In the genomic region with DNA sequence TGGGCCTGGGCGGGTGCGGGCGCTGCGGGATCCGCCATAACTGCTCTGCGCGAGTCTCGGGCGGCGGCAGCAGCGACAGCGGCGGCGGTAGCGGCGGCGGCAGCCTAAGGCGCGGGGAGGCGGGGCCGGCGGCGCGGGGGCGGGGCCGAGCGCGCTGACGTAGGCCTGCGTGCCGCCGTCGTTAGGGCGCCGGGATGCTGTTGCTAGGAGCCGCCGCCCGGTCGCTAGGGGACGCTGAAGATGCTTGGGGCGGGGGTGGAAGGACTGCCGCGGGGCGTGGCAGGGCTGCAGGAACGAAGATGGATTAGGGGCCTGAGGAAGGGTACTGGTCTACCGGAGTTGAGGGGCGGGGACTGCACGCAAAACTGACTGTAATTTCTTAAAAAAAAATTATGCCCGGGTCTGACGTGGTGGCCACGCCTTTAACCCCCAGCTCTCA, we compare ENCODE assay signal across 8 mouse cellular contexts. TPM values are rescaled to one million over a fixed set of nuclear protein-coding genes. Genes with fewer than 3 reads are reported as not detected.
DNase-seq lines count a peak whose midpoint lies in the region; ATAC-seq lines count a peak whose summit lies in the region.

TSS of gene Ube2o (minus strand) at position 72 of the 439 bp plus-strand sequence.

- WGBS in intestine, embryonic 14.5 days, result under 1% methylated on average over 45 of the region's 51 CpGs

- intact Hi-C loops in left cerebral cortex, postnatal 10 days (cut with DNase I), result no loop called here

- DNase-seq in adrenal gland, adult 2 months, result peak; percentile 92
- peak; percentile 87 for DNase-seq in embryo, embryonic 10.5 days (ENCODE audit: low spot score)
- DNase-seq in gastrocnemius, postnatal 25 days, result peak; percentile 87
- no peak for DNase-seq in intestine, embryonic 14.5 days (ENCODE audit: low spot score)
- DNase-seq in left cerebral cortex, postnatal 10 days (ENCODE audit: extremely low spot score in 1 of 2, low spot score in 2 of 2), result peak; percentile 83 to 93
- peak; percentile 79 to 82 for DNase-seq in right cerebral cortex, postnatal 36 days (ENCODE audit: low spot score in 2 of 2)
- DNase-seq in yolk sac, embryonic 10.5 days (ENCODE audit: low spot score), result peak; percentile 79

- H3K9me3 ChIP-seq in intestine, embryonic 14.5 days (ENCODE audit: control insufficient read depth, low read length), result no peaks in the 10 kb centered on the region

- H3K4me3 ChIP-seq in intestine, embryonic 14.5 days (ENCODE audit: low read depth, low read length), result peak within 1 kb of the TSS; percentile 98

- peak within 1 kb of the TSS; percentile 51; the same call in 1 of the 2 replicates for H3K27ac ChIP-seq in intestine, embryonic 14.5 days (ENCODE audit: low read depth)

- peak; percentile 87 for ATAC-seq in intestine, embryonic 14.5 days (replicated peaks; ENCODE audit: low FRiP score, low TSS enrichment, low read depth)
- peak; percentile 84 for ATAC-seq in megakaryocyte-erythroid progenitor cell, adult 5-6 weeks (replicated peaks; ENCODE audit: low FRiP score, low TSS enrichment, poor library complexity, severe bottlenecking)

- peaks cover 11% of the 10 kb centered on the region; the same call in 1 of the 2 replicates for H3K4me1 ChIP-seq in intestine, embryonic 14.5 days (replicated peaks; ENCODE audit: control insufficient read depth, insufficient read depth, low read length)

- peak within 1 kb of the TSS; percentile 90 for H3K4me2 ChIP-seq in intestine, embryonic 14.5 days (ENCODE audit: low read length)

- H3K27me3 ChIP-seq in intestine, embryonic 14.5 days (replicated peaks; ENCODE audit: control insufficient read depth, insufficient read depth, low read length), result no peaks in the 10 kb centered on the region

- peak within 1 kb of the TSS; percentile 86 for H3K9ac ChIP-seq in intestine, embryonic 14.5 days (ENCODE audit: low read length)

- H3K36me3 ChIP-seq in intestine, embryonic 14.5 days (ENCODE audit: control insufficient read depth, insufficient read depth, low read length), result no peaks in the 10 kb centered on the region

RNA-seq across cellular contexts. Expression of gene Ube2o, which starts in this region (rescaled TPM):
- total RNA-seq in adrenal gland, adult 2 months (2021), result 10 to 100 TPM; 24.9 to 26.7 TPM
- 21.8 and 24.6 TPM in 2 replicates for polyA plus RNA-seq in adrenal gland, adult 2 months (2012; rRNA removed)
- 10 to 100 TPM; 17.9 to 20.4 TPM for total RNA-seq in gastrocnemius, postnatal 25 days (2021)
- 9.7 and 9.8 TPM in 2 replicates for polyA plus RNA-seq in intestine, embryonic 14.5 days (2014; fragmentation: Nextera tagmentation; extraction: Ambion mirVana)
- total RNA-seq in left cerebral cortex, postnatal 10 days (2021), result 100 to 1,000 TPM; 136 to 140 TPM
- 9.2 and 28.8 TPM in 2 replicates for total RNA-seq in megakaryocyte-erythroid progenitor cell, adult 5-6 weeks (2014; fragmentation: Nextera tagmentation)
- total RNA-seq in megakaryocyte-erythroid progenitor cell, adult 5-6 weeks (2017), result 4.6 and 22.6 TPM in 2 replicates

Comparison
In these comparisons a context has a peak if more than half of its experiments do, and no peak if none do; other contexts are left out.
1. RNA of gene Ube2o (total RNA-seq): 136 to 140 TPM in left cerebral cortex, postnatal 10 days; 24.9 to 26.7 TPM in adrenal gland, adult 2 months, 4.6 to 28.8 TPM in megakaryocyte-erythroid progenitor cell, adult 5-6 weeks and 17.9 to 20.4 TPM in gastrocnemius, postnatal 25 days; every median in the first group is over 4 times any median in the second.